Mouse (Mus musculus) frontal cortex, postnatal 36 days (tissue): ENCODE measurements around the gene Rangap1.
A peak's percentile ranks its signal among the peaks of the same experiment; 100 is the strongest.

ENCODE experiments used
- DNase-seq, 2 experiments: peaks; one replicate each; pipeline ENCODE4 v3.0.0; 2022; ENCODE audit warnings: low spot score in 2 of 2

Gene Rangap1

GRCm38 (mm10) chr15:81744992-81745600 is at the start of gene Rangap1, which contains the start of gene Zc3h7b:
TSS of gene Rangap1 (minus strand) at chr15:81745530.
TSS of gene Zc3h7b (plus strand) at chr15:81745057.
- peak; percentile 60 to 75 for DNase-seq

- DNase-seq, result no peak
Observed at GRCm38 (mm10) chr15:81792444-81792843, 47.1 kb upstream of the Rangap1 start.

GRCm38 (mm10) chr15:81787525-81787924 is 42.2 kb upstream of the Rangap1 start:
- no peak for DNase-seq

GRCm38 (mm10) chr15:81785701-81786100 is 40.4 kb upstream of the Rangap1 start:
- DNase-seq, result no peak

GRCm38 (mm10) chr15:81784762-81785161 is 39.4 kb upstream of the Rangap1 start:
- no peak for DNase-seq

- no peak for DNase-seq
Observed at GRCm38 (mm10) chr15:81781816-81782215, 36.5 kb upstream of the Rangap1 start.

GRCm38 (mm10) chr15:81776631-81777422 is 31.5 kb upstream of the Rangap1 start:
- no peak for DNase-seq

GRCm38 (mm10) chr15:81774505-81775171 is 29.3 kb upstream of the Rangap1 start:
- no peak for DNase-seq

GRCm38 (mm10) chr15:81772431-81773120 is 27.2 kb upstream of the Rangap1 start:
- no peak for DNase-seq

- DNase-seq, result no peak
Observed at GRCm38 (mm10) chr15:81769037-81769436, 23.7 kb upstream of the Rangap1 start.

- no peak for DNase-seq
Observed at GRCm38 (mm10) chr15:81766439-81766838, 21.1 kb upstream of the Rangap1 start.

GRCm38 (mm10) chr15:81765651-81766050 is 20.3 kb upstream of the Rangap1 start:
- no peak for DNase-seq

- DNase-seq, result no peak
Observed at GRCm38 (mm10) chr15:81764573-81764972, 19.2 kb upstream of the Rangap1 start.

GRCm38 (mm10) chr15:81761959-81762358 is 16.6 kb upstream of the Rangap1 start:
- no peak for DNase-seq

- no peak for DNase-seq
Observed at GRCm38 (mm10) chr15:81761381-81761780, 16.1 kb upstream of the Rangap1 start.

- DNase-seq, result no peak
Observed at GRCm38 (mm10) chr15:81760361-81761079, 15.2 kb upstream of the Rangap1 start.

- DNase-seq, result no peak
Observed at GRCm38 (mm10) chr15:81759542-81759941, 14.2 kb upstream of the Rangap1 start.

GRCm38 (mm10) chr15:81758701-81759100 is 13.4 kb upstream of the Rangap1 start:
- DNase-seq, result peak in 1 of 2 experiments; percentile 9

- no peak for DNase-seq
Observed at GRCm38 (mm10) chr15:81753669-81754068, 8.3 kb upstream of the Rangap1 start.

- no peak for DNase-seq
Observed at GRCm38 (mm10) chr15:81749742-81750141, 4.4 kb upstream of the Rangap1 start.

GRCm38 (mm10) chr15:81745601-81746114 is 328 bp upstream of the Rangap1 start:
- DNase-seq, result peak; percentile 43 to 46
